Mouse (Mus musculus): ENCODE measurements at regions not wholly inside any gene's neighbourhood (a gene's known extent, or its start where the extent isn't known, plus 50 kb on each side); places are given as distances from the start of the nearest gene placed in this dataset.
A peak's percentile ranks its signal among the peaks of the same experiment; 100 is the strongest.

DNA sequence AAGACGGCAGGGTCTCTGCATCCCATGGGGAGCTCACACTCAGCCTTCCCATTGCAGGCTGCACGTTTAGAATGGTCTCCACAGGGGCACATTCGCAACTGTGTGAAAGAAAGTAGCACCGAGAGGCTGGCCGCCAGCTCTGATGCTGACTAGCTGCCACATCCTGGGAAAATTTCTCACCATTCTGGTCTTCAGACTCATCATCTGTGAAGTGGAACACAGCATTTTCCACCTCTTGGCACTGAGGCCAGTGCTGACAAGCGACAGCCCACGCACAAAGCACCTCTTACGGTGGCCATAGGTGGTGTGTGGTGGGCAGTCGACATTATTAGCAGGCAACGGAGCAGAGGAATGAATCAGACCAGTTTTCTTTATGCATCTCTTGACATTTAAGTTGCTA lies 74.0 kb upstream of the Hdac4 start:
- dilution Hi-C loops (cut with MboI; ENCODE audit: extremely low pct_ligation_motif_present, extremely low pct_unique_long_range_greater_than_20kb, low sequenced_read_pairs), result no loop called here
- in situ Hi-C loops (cut with MboI; ENCODE audit: low pct_ligation_motif_present, low pct_unique_long_range_greater_than_20kb, low sequenced_read_pairs), result no loop called here
- no peak for DNase-seq (ENCODE audit: extremely low read depth)

DNA sequence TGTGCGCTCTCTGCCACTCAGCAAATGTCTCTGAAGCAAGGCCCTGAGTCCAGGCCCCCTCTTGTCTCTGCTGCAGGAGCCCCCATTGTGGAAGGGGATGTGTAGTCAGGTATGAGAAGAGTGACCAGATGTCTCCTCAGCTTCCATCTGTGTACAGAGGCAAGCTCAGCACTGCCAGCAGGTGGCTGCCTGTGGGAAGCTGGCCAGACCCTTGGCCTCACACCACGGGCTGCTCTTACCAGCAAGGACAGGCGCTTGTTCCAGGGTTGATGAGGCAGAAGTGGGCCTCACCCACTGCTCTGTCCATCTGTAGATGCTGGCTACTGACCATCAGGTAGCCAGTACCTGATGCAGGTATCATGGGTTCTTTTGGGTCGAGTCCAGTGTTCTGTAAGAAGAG lies 69.4 kb upstream of the Hdac4 start:
- H3K27me3 ChIP-seq (replicated peaks), result peaks cover 85% of the 10 kb centered on the region
- peaks cover 0 to 10% of the 10 kb centered on the region in 2 experiments; a peak in 2 of 4 replicates for H3K4me1 ChIP-seq (ENCODE audit: control insufficient read depth in 1 of 2, insufficient read depth in 2 of 2)
- dilution Hi-C loops (cut with MboI; ENCODE audit: extremely low pct_ligation_motif_present, extremely low pct_unique_long_range_greater_than_20kb, low sequenced_read_pairs), result no loop called here
- no peak overlapping the region for H3K4me2 ChIP-seq (ENCODE audit: insufficient read depth, low read depth, poor library complexity, severe bottlenecking)
- no peaks in the 10 kb centered on the region for H3K79me2 ChIP-seq (replicated peaks; ENCODE audit: control insufficient read depth, extremely low read depth, insufficient read depth, poor library complexity, severe bottlenecking)
- H3K36me3 ChIP-seq (replicated peaks in 1 of 2; ENCODE audit: control insufficient read depth in 1 of 2, insufficient read depth in 1 of 2, low read length in 1 of 2), result no peaks in the 10 kb centered on the region
- H3K27ac ChIP-seq (ENCODE audit: insufficient read depth, low read depth), result no peak overlapping the region
- H3K4me3 ChIP-seq (replicated peaks in 1 of 3; ENCODE audit: low read depth in 2 of 3, low read length in 2 of 3, poor library complexity in 1 of 3), result no peak overlapping the region
- H3K9me3 ChIP-seq (replicated peaks; ENCODE audit: low read length), result peaks cover 14% of the 10 kb centered on the region
- in situ Hi-C loops (cut with MboI; ENCODE audit: low pct_ligation_motif_present, low pct_unique_long_range_greater_than_20kb, low sequenced_read_pairs), result no loop called here
- H3K9ac ChIP-seq (ENCODE audit: insufficient read depth, low read depth), result no peak overlapping the region
- no peak for DNase-seq (ENCODE audit: extremely low read depth)
- TF ChIP-seq CTCF (conservative IDR thresholded peaks at IDR 0.05 in 1 of 2, IDR thresholded peaks at IDR 0.05 in 1 of 2; ENCODE audit: low read depth in 2 of 2, low read length in 2 of 2) (0 out of 4 replicates have a peak, but pooled peaks of 1 of the 2 experiments have one; percentile 12), SMC3 (IDR thresholded peaks at IDR 0.05; ENCODE audit: low read depth, low read length) (0 out of 2 replicates have a peak, but pooled peaks have one; percentile 2), POLR2AphosphoS2 (IDR thresholded peaks at IDR 0.05; ENCODE audit: low read depth, low read length) (no peak)

More for the DNA sequence above, 74.0 kb upstream of the Hdac4 start:
- peaks cover 0 to 10% of the 10 kb centered on the region in 2 experiments; a peak in 2 of 4 replicates for H3K4me1 ChIP-seq (ENCODE audit: control insufficient read depth in 1 of 2, insufficient read depth in 2 of 2)
- H3K79me2 ChIP-seq (replicated peaks; ENCODE audit: control insufficient read depth, extremely low read depth, insufficient read depth, poor library complexity, severe bottlenecking), result no peaks in the 10 kb centered on the region
- no peak overlapping the region for H3K9ac ChIP-seq (ENCODE audit: insufficient read depth, low read depth)
- H3K9me3 ChIP-seq (replicated peaks; ENCODE audit: low read length), result peaks cover 7% of the 10 kb centered on the region
- no peak overlapping the region for H3K27ac ChIP-seq (ENCODE audit: insufficient read depth, low read depth)
- H3K27me3 ChIP-seq (replicated peaks), result peaks cover 83% of the 10 kb centered on the region
- H3K4me3 ChIP-seq (replicated peaks in 1 of 3; ENCODE audit: low read depth in 2 of 3, low read length in 2 of 3, poor library complexity in 1 of 3), result no peak overlapping the region
- no peak overlapping the region for H3K4me2 ChIP-seq (ENCODE audit: insufficient read depth, low read depth, poor library complexity, severe bottlenecking)
- H3K36me3 ChIP-seq (replicated peaks in 1 of 2; ENCODE audit: control insufficient read depth in 1 of 2, insufficient read depth in 1 of 2, low read length in 1 of 2), result no peaks in the 10 kb centered on the region
- no peak for TF ChIP-seq NELFE (IDR thresholded peaks at IDR 0.05; ENCODE audit: low read depth, low read length)
- TF ChIP-seq SMC3 (IDR thresholded peaks at IDR 0.05; ENCODE audit: low read depth, low read length), result no peak
- no peak for TF ChIP-seq RAD21 (IDR thresholded peaks at IDR 0.05; ENCODE audit: low read depth, low read length)
- TF ChIP-seq HCFC1 (IDR thresholded peaks at IDR 0.05; ENCODE audit: low read depth, low read length), result no peak
- TF ChIP-seq GABPA (IDR thresholded peaks at IDR 0.05; ENCODE audit: insufficient replicate concordance, low read depth, low read length), result no peak
- TF ChIP-seq POLR2A (IDR thresholded peaks at IDR 0.05; ENCODE audit: low read depth, low read length), result no peak
- TF ChIP-seq KAT2A (IDR thresholded peaks at IDR 0.05; ENCODE audit: insufficient replicate concordance, low read length), result no peak
- TF ChIP-seq ZNF384 (IDR thresholded peaks at IDR 0.05; ENCODE audit: low read depth, low read length), result no peak
- TF ChIP-seq CTCF (conservative IDR thresholded peaks at IDR 0.05 in 1 of 2, IDR thresholded peaks at IDR 0.05 in 1 of 2; ENCODE audit: low read depth in 2 of 2, low read length in 2 of 2), result no peak
- TF ChIP-seq UBTF (IDR thresholded peaks at IDR 0.05; ENCODE audit: low read depth, low read length), result no peak

DNA sequence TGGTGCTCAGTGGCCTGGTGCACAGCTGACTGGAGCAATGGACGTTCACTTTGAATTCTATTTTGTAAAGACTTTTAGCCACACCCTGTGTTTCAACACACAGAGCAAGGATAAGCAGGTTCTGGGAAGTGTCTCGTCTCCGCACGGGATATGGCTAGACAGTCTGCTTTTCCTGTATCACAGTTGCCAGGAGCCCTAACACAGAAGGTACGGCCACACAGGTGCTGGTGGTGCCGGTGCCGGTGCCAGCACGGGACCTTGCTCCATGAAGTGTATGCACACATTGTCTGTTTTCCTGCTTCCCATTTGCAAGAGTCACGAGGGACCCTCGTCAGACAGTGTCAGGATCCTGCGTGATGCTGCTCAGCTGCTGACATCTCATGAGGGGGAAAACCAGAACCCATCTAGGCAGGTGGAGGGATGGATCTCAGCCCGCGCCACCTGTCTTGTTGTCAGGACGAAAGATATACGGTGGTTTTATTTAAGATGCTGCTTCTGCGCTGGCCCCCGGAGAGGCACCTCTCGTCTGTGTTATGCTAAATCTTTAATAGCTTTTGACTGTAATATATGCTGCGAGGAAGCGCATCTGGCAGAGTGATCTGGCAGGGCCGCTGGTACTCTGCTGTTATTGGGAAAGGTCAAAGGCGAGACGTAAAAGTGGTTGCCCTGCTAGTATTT lies 64.4 kb upstream of the Hdac4 start:
- Histone ChIP-seq H3K4me3 (replicated peaks in 1 of 3; ENCODE audit: low read depth in 2 of 3, low read length in 2 of 3, poor library complexity in 1 of 3) (no peak overlapping the region), H3K4me2 (ENCODE audit: insufficient read depth, low read depth, poor library complexity, severe bottlenecking) (no peak overlapping the region), H3K27ac (ENCODE audit: insufficient read depth, low read depth) (no peak overlapping the region), H3K9ac (ENCODE audit: insufficient read depth, low read depth) (no peak overlapping the region), H3K9me3 (replicated peaks; ENCODE audit: low read length) (peaks cover 29% of the 10 kb centered on the region), H3K4me1 (ENCODE audit: control insufficient read depth in 1 of 2, insufficient read depth in 2 of 2) (no peaks in the 10 kb centered on the region), H3K79me2 (replicated peaks; ENCODE audit: control insufficient read depth, extremely low read depth, insufficient read depth, poor library complexity, severe bottlenecking) (no peaks in the 10 kb centered on the region), H3K36me3 (replicated peaks in 1 of 2; ENCODE audit: control insufficient read depth in 1 of 2, insufficient read depth in 1 of 2, low read length in 1 of 2) (no peaks in the 10 kb centered on the region), H3K27me3 (replicated peaks) (peaks cover 92% of the 10 kb centered on the region)
- dilution Hi-C loops (cut with MboI; ENCODE audit: extremely low pct_ligation_motif_present, extremely low pct_unique_long_range_greater_than_20kb, low sequenced_read_pairs) (no loop called here), in situ Hi-C loops (cut with MboI; ENCODE audit: low pct_ligation_motif_present, low pct_unique_long_range_greater_than_20kb, low sequenced_read_pairs) (no loop called here)
- no peak for DNase-seq (ENCODE audit: extremely low read depth)
- no peak for TF ChIP-seq MXI1 (IDR thresholded peaks at IDR 0.05; ENCODE audit: low read depth, low read length)
- no peak for TF ChIP-seq NELFE (IDR thresholded peaks at IDR 0.05; ENCODE audit: low read depth, low read length)
- no peak for TF ChIP-seq HCFC1 (IDR thresholded peaks at IDR 0.05; ENCODE audit: low read depth, low read length)

Measured in CH12.LX (cell line).